In genomic region chr2:132595601-132596235, GRCm38 (mm10) we compare ENCODE assay signal across 12 mouse cellular contexts. TPM values are rescaled to one million over a fixed set of nuclear protein-coding genes. Genes with fewer than 3 reads are reported as not detected.
DNase-seq lines count a peak whose midpoint lies in the region; ATAC-seq lines count a peak whose summit lies in the region.
"Had no signal": no experiment of that assay in that cellular context is flagged by ENCODE, and none has a peak within 500 bp of the region (broad histone marks: within the 10 kb centered on the region; RNA-seq: fewer than 3 reads in every experiment).

No protein-coding gene starts in this region.

- H3K4me2 ChIP-seq in neural tube, embryonic 13.5 days, result no peak overlapping the region
- H3K4me2 ChIP-seq: embryonic facial prominence, embryonic 12.5 days had no signal

- peak; percentile 79 for DNase-seq in adrenal gland, adult 2 months
- DNase-seq in adrenal gland, adult 18-20 months (ENCODE audit: low spot score in 2 of 2), result no peak
- DNase-seq in kidney, adult 9 months, result peak; percentile 54
- no peak for DNase-seq in kidney, adult 11 months
- no peak for DNase-seq in neural tube, embryonic 10.5 days (ENCODE audit: extremely low spot score, low spot score)
- DNase-seq in right cerebral cortex, postnatal 36 days (ENCODE audit: low spot score in 2 of 2), result no peak
- DNase-seq in embryo, embryonic 9.5 days (ENCODE audit: extremely low spot score), result no peak
- DNase-seq: forebrain, postnatal 0 days; heart, postnatal 10 days; kidney, postnatal 14 days had no signal

- no peaks in the 10 kb centered on the region for H3K36me3 ChIP-seq in neural tube, embryonic 13.5 days
- H3K36me3 ChIP-seq: embryonic facial prominence, embryonic 12.5 days had no signal

- H3K9me3 ChIP-seq in neural tube, embryonic 13.5 days, result no peaks in the 10 kb centered on the region
- H3K9me3 ChIP-seq: embryonic facial prominence, embryonic 12.5 days had no signal

- no peaks in the 10 kb centered on the region for H3K4me1 ChIP-seq in neural tube, embryonic 13.5 days (replicated peaks)
- H3K4me1 ChIP-seq: embryonic facial prominence, embryonic 12.5 days had no signal

- H3K4me3 ChIP-seq in neural tube, embryonic 13.5 days, result no peak overlapping the region
- H3K4me3 ChIP-seq: embryonic facial prominence, embryonic 12.5 days had no signal

- H3K9ac ChIP-seq in neural tube, embryonic 13.5 days, result no peak overlapping the region
- H3K9ac ChIP-seq: embryonic facial prominence, embryonic 12.5 days; forebrain, postnatal 0 days had no signal

- no peak for ATAC-seq in neural tube, embryonic 13.5 days (ENCODE audit: low read depth)
- ATAC-seq: forebrain, postnatal 0 days had no signal

- 86% methylated on average over 11 of the region's 11 CpGs for WGBS in neural tube, embryonic 13.5 days

- no peaks in the 10 kb centered on the region for H3K27me3 ChIP-seq in neural tube, embryonic 13.5 days
- H3K27me3 ChIP-seq: embryonic facial prominence, embryonic 12.5 days had no signal

- H3K27ac ChIP-seq in neural tube, embryonic 13.5 days (replicated peaks), result 0 out of 2 replicates have a peak overlapping the region, but pooled peaks have one; percentile 23
- H3K27ac ChIP-seq: embryonic facial prominence, embryonic 12.5 days had no signal

RNA-seq across cellular contexts. Expression of gene Gpcpd1, which starts 8.2 kb away (rescaled TPM):
- total RNA-seq in adrenal gland, adult 2 months (2021), result 10 to 100 TPM; 18.6 to 41.7 TPM
- polyA plus RNA-seq in adrenal gland, adult 2 months (2012; rRNA removed), result 1.3 and 2.1 TPM in 2 replicates
- 10 to 100 TPM; 17.1 to 37.9 TPM for total RNA-seq in adrenal gland, adult 18-20 months (2021)
- 84.8 and 89.7 TPM in 2 replicates for polyA plus RNA-seq in neural tube, embryonic 13.5 days (2015; fragmentation: Nextera tagmentation; extraction: Ambion mirVana)

Comparison
In these comparisons a context has a peak if more than half of its experiments do, and no peak if none do; other contexts are left out.
1. DNase-seq: peak in adrenal gland, adult 2 months (single experiment) and kidney, adult 9 months (single experiment); none in adrenal gland, adult 18-20 months (0 of 2), kidney, adult 11 months (single experiment), neural tube, embryonic 10.5 days (single experiment), right cerebral cortex, postnatal 36 days (0 of 2) and embryo, embryonic 9.5 days (single experiment).